Mouse (Mus musculus) liver, embryonic 14.5 days (tissue): ENCODE results near the gene Ap3b1. TPM values are rescaled to one million over a fixed set of nuclear protein-coding genes. Genes with fewer than 3 reads are reported as not detected.

ENCODE experiments used
- ATAC-seq: fragments of 200-750 bp; cut with Nextera tagmentation; 2 replicates; pipeline ENCODE4 v1.8.0; 2017; ENCODE audit warnings: moderate number of reproducible peaks, mild to moderate bottlenecking, moderate library complexity; ENCODE audit not compliant: insufficient read depth
- DNase-seq, 3 experiments: peaks; one replicate each; pipeline ENCODE4 v3.0.0-alpha.2; 2012 to 2013; ENCODE audit warnings: low read depth in 3 of 3, low spot score in 3 of 3
- H3K27ac ChIP-seq: fragments of 300-500 bp; sonication (generic); 2 replicates; pipeline ENCODE4 v1.5.1; 2014; ENCODE audit warnings: moderate library complexity, mild to moderate bottlenecking, control low read depth, inconsistent platforms
- H3K27me3 ChIP-seq: fragments of 300-500 bp; sonication (generic); 2 replicates; pipeline ENCODE4 v1.6.1; 2014; ENCODE audit warnings: mild to moderate bottlenecking, low read length, moderate library complexity; ENCODE audit not compliant: control insufficient read depth, insufficient read depth
- H3K36me3 ChIP-seq: fragments of 300-500 bp; sonication (generic); replicated peaks from 2 replicates; pipeline ENCODE4 v1.6.1; 2014; ENCODE audit warnings: low read depth; ENCODE audit not compliant: control insufficient read depth, insufficient read depth
- H3K4me1 ChIP-seq, 2 experiments: fragments of 200-500 bp in 1 of 2; fragments of 300-500 bp in 1 of 2; sonication (generic) in 1 of 2; replicated peaks; 2 replicates each; pipeline ENCODE4 v1.6.1; 2012 to 2014; ENCODE audit warnings: antibody characterized with exemption in 1 of 2, inconsistent platforms in 1 of 2, low read length in 1 of 2; ENCODE audit not compliant: control insufficient read depth in 2 of 2, insufficient read depth in 2 of 2
- H3K4me2 ChIP-seq: fragments of 300-500 bp; sonication (generic); 2 replicates; pipeline ENCODE4 v1.6.1; 2014; ENCODE audit warnings: low read depth, mild to moderate bottlenecking, control low read depth, moderate library complexity
- H3K4me3 ChIP-seq, 2 experiments: fragments of 200-500 bp in 1 of 2; fragments of 300-500 bp in 1 of 2; sonication (generic) in 1 of 2; 2 replicates each; pipeline ENCODE4 v1.5.1; 2012 to 2014; ENCODE audit warnings: low read depth in 2 of 2, low read length in 2 of 2, mild to moderate bottlenecking in 2 of 2, control low read depth in 1 of 2, inconsistent platforms in 1 of 2, moderate library complexity in 1 of 2; ENCODE audit not compliant: insufficient read depth in 1 of 2
- H3K9ac ChIP-seq: fragments of 300-500 bp; sonication (generic); replicated peaks from 2 replicates; pipeline ENCODE4 v1.6.1; 2014; ENCODE audit warnings: mild to moderate bottlenecking, control low read depth, moderate library complexity
- H3K9me3 ChIP-seq: fragments of 300-500 bp; sonication (generic); 2 replicates; pipeline ENCODE4 v1.6.1; 2016; ENCODE audit warnings: low read length, mixed read lengths; ENCODE audit not compliant: control insufficient read depth
- CTCF ChIP-seq: IDR thresholded peaks from 2 replicates; pipeline ENCODE4 v1.5.1; 2016; ENCODE audit warnings: antibody characterized with exemption, low read depth, control low read depth
- EP300 ChIP-seq: IDR thresholded peaks from 2 replicates; pipeline ENCODE4 v1.6.1; 2016; ENCODE audit warnings: antibody characterized with exemption, low read depth
- WGBS: fragments of 180-500 bp; shearing (Covaris S2); extraction: QIAGEN DNeasy Blood & Tissue Kit; methylation state at CpG from one replicate; pipeline ENCODE4 v1.1.7; 2014; ENCODE audit not compliant: insufficient replicate concordance; 5-methylcytosine and 5-hydroxymethylcytosine counted together
- polyA plus RNA-seq, 2 experiments: library from polyadenylated mRNA; depleted of rRNA in 1 of 2; stranded (reverse) in 1 of 2; unstranded in 1 of 2; fragments of >200 nt; fragmentation: Nextera tagmentation in 1 of 2; extraction: Ambion mirVana in 1 of 2; gene quantifications; 2 replicates each; pipeline versions ENCODE4 v1.2.1 to v1.2.3; 2012 to 2014

Gene Ap3b1
- polyA plus RNA-seq, 2 experiments, result 16.1 to 16.8 TPM

- H3K9ac ChIP-seq, result no peak overlapping the region
- DNase-seq (no peak), ATAC-seq (no peak)
- no peaks in the 10 kb centered on the region for H3K27me3 ChIP-seq
- TF ChIP-seq EP300, result no peak
- TF ChIP-seq CTCF, result no peak
- no peaks in the 10 kb centered on the region for H3K4me1 ChIP-seq
- H3K4me3 ChIP-seq, result no peak overlapping the region
- H3K9me3 ChIP-seq, result no peaks in the 10 kb centered on the region
- WGBS, result 66% methylated on average over 20 of the region's 22 CpGs
- H3K36me3 ChIP-seq, result no peaks in the 10 kb centered on the region
- H3K4me2 ChIP-seq, result no peak overlapping the region
- no peak overlapping the region for H3K27ac ChIP-seq
Observed at GRCm38 (mm10) chr13:94576399-94577176, 217.8 kb downstream of the Ap3b1 start.

- H3K4me2 ChIP-seq, result no peak overlapping the region
- TF ChIP-seq CTCF (no peak), EP300 (no peak)
- 61% methylated on average over 2 of the region's 2 CpGs for WGBS
- H3K9ac ChIP-seq, result no peak overlapping the region
- H3K27ac ChIP-seq, result no peak overlapping the region
- DNase-seq (no peak), ATAC-seq (no peak)
- H3K36me3 ChIP-seq, result no peaks in the 10 kb centered on the region
- no peak overlapping the region for H3K4me3 ChIP-seq
- H3K9me3 ChIP-seq, result no peaks in the 10 kb centered on the region
- no peaks in the 10 kb centered on the region for H3K27me3 ChIP-seq
- H3K4me1 ChIP-seq, result no peaks in the 10 kb centered on the region
Observed at GRCm38 (mm10) chr13:94577177-94577540, 218.4 kb downstream of the Ap3b1 start.

DNA sequence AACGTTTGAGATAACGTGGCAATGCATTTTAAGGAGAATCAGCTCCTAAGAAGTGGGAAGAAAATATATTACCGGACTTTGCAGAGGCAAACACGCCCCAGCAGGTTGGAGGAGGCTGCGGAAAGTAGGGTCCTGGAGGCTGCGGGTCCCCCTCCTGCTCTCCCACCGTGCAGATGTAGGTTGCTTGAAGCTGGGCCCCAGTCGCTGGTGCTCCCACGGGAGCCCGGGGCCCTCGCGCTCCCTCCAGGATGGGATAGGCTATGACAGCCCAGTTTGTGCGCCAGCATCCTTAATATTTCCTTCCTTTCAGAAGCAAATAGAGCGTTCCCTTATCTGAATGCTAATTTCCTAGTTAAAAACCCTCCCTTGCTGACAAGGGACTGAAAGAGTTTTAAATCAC is 236.5 kb downstream of the Ap3b1 start:
- Histone ChIP-seq H3K4me3 (no peak overlapping the region), H3K27me3 (peaks cover 48% of the 10 kb centered on the region), H3K4me1 (no peaks in the 10 kb centered on the region), H3K9me3 (no peaks in the 10 kb centered on the region), H3K27ac (no peak overlapping the region), H3K36me3 (no peaks in the 10 kb centered on the region), H3K4me2 (no peak overlapping the region), H3K9ac (no peak overlapping the region)
- ATAC-seq, result no peak
- TF ChIP-seq EP300, result no peak
- TF ChIP-seq CTCF, result no peak
- no peak for DNase-seq
- WGBS, result 6% methylated on average over 14 of the region's 14 CpGs

DNA sequence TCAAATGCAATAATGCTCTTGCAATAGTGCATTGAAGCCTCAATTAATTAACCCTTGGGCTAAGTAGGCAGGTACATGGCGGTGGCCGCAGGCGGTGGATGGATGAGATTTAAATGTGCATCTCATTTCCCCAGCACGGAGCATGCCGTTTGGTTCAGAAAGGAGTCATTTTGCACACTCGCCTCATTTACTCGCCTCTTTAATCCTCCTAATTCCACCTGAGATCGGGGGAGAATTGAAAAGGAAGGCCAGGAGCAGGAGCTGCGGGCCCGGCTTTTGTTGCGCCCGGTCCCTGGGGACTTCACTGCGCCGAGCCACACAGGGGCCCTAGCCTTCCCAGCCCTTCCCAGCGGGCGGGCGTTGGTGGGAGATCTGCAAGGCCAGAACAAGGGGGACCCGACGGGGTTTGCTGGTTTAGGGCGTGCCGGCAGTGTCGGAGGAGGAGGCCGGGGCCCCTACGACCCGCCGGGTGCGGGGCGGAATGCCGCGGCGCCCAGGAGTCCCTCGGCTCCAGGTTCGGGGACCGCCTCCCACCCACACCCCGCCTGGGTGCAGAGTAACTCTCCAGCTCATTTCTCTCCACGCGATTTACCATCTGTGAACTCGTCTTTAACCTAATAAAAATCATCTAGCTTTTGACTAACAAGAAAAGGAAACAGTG is 237.1 kb downstream of the Ap3b1 start:
- ATAC-seq (no peak), DNase-seq (no peak)
- Histone ChIP-seq H3K9ac (no peak overlapping the region), H3K4me1 (no peaks in the 10 kb centered on the region), H3K9me3 (no peaks in the 10 kb centered on the region), H3K4me2 (0 out of 2 replicates have a peak overlapping the region, but pooled peaks have one; percentile 11), H3K27me3 (peaks cover 48% of the 10 kb centered on the region), H3K36me3 (no peaks in the 10 kb centered on the region), H3K27ac (no peak overlapping the region), H3K4me3 (peak overlapping the region in 1 of 2 experiments; percentile 6; a peak in 1 of 4 replicates)
- no peak for TF ChIP-seq CTCF
- TF ChIP-seq EP300, result no peak
- 2% methylated on average over 36 of the region's 38 CpGs for WGBS

DNA sequence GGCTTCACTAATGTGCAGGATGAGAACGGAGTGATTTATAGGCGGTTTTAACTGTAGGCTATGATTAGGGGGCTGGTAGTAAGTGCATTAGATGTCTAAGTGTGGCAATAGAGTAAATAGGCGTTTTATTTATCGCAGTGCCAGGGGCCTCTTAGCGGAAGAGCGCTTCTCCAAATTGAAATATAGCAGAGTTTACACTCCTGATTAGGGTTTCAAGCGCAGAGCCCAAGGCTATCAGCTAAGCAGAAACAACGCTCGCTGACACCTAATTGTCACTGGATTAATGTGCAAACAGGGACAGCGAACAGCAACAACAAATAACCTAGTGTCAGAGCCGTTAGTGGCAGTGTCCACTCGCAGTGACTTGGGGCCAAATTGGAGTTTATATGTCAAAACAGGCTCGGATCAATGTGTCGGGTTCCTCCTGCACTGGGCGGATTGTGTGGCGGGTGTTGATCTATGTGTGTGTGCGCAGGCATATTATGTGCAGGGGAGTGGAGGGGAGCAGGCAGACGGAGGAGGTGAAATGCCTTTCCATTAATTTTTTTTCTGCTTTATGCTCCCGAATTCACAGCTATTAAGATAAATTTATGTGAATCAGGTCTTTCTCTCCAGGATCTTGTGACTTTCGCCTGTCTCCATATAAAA is 237.8 kb downstream of the Ap3b1 start:
- no peaks in the 10 kb centered on the region for H3K9me3 ChIP-seq
- H3K4me3 ChIP-seq, result no peak overlapping the region
- H3K36me3 ChIP-seq, result no peaks in the 10 kb centered on the region
- no peak for ATAC-seq
- 11% methylated on average over 20 of the region's 20 CpGs for WGBS
- no peaks in the 10 kb centered on the region for H3K4me1 ChIP-seq
- no peak for DNase-seq
- H3K9ac ChIP-seq, result no peak overlapping the region
- H3K27ac ChIP-seq, result no peak overlapping the region
- TF ChIP-seq CTCF, result no peak
- TF ChIP-seq EP300, result no peak
- peaks cover 48% of the 10 kb centered on the region for H3K27me3 ChIP-seq
- H3K4me2 ChIP-seq, result no peak overlapping the region
